Mouse (Mus musculus) frontal cortex, postnatal 36 days (tissue): ENCODE measurements at regions not wholly inside any gene's neighbourhood (a gene's known extent, or its start where the extent isn't known, plus 50 kb on each side); places are given as distances from the start of the nearest gene placed in this dataset.

Experiments
- DNase-seq, 2 experiments: peaks; one replicate each; pipeline ENCODE4 v3.0.0; 2022; ENCODE audit warnings: low spot score in 2 of 2

- DNase-seq, result no peak
Measured at GRCm38 (mm10) chr11:17461701-17462100, 204.3 kb downstream of the C1d start.

DNA sequence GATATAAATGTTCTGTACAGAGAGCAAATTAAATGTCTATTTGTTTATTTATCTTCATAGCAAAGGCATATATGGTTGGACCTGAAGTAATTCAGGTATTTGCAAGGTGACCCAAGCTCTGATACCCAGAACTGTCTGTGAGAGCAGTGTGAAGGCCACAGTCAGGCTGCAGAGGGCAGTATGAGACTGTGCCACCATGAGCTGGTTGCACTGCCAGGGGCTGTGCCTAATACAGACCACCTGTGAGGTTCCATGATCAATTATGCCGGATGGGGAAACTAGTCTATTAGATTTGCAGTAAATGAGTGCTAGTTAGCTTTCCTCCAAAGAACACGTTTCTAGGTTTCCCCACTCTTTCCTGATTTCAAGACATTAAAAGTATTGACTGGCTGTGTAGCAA is 207.5 kb downstream of the C1d start:
- no peak for DNase-seq

- DNase-seq, result no peak
Measured at GRCm38 (mm10) chr11:17468431-17469165, 211.2 kb downstream of the C1d start.

DNA sequence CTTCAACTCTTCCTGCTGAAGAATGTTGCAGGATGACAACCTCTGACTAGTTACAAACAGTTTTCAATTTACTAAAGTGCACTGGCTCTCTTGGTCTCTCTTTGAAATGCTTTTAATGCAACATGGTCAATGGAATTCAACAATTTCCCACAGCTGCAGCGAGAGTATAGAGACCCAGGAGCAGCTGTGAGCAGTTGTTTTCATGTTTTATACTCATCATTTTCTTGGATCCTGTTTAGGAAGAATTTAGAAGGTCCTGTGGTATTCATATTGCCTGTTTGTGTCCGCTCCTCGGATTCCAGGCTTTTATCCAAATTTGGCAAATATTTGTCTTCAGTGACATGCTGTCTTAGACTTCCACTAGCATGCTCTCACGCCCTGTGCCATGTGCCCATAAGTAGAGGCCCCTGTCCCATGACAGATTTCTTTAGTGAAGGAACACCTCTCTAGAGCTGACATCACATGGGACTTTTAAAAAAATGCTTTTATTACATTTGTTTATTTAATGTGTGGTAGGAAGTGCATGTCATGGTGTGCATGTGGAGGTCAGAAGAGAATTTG is 224.1 kb downstream of the C1d start:
- DNase-seq, result no peak

DNA sequence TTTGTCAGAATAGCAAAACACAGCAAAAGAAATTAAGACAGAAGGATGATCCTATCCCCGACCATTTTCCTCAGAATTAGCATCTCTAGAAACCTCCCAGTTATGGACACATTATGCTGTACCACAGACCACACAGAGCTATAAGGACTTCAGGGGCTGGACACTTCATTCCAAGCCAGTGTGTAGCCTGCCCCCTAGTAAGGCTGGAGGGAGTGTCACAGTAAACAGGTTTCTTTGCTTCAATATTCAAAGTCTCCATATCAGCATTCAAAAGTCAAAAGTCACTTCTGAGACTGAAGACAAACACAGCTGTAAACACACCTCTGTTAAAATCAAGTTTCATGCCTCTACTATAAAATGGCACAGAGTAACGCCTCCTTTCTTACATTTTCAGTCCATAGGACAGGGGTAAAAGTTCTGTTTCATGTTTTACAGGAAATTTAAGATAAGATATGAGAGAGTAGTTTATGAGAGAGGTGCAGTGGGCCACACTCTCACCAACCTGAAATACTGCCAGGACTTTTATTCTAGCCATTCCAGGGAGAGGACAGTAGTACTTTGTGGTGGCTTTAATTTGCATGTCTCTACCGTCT is 226.6 kb downstream of the C1d start:
- no peak for DNase-seq

DNA sequence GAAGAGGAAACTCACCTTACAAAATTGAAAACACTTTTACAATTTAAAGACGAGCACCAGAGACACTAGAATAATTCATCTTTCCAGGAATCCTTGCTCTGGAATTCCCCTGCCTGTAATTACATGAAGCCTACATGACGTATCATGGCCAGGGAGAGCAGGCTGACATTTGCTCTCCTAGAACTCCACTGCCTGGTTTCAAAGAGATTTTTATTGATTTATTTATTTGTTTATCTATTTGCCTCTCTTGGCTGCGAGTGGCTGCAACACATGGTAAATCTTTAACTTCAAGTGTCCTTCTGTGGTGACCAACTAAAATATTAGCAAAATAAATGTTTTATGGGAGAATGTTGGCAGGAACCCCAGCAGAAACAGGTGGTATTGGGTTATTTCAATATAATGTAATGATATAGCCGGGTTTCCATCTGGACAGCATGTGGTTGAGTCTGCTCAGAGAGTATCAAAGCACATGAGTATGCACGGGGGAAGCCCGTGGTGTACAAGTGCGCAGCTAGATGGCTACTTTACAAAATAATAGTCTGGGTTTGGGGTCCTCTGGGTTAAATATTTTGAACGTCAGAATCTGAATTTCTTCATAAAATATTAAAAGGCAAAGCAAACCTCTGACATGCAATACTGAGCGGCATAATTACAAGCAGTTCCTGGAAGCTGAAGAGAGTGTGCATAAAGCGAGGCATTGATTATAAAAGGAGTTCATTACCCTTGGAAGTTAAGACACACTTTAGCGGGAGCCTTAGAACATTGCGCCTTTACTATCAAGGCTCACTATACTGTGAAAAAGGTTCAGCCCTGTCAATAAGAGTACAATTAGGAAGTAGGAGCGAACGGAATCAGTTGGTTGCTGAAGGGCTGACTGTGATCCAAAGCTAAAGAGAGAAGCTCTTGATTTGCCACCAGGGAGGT is 244.0 kb downstream of the C1d start:
- DNase-seq, result no peak

GRCm38 (mm10) chr11:17502052-17502451 is 244.7 kb downstream of the C1d start:
- DNase-seq, result no peak

DNA sequence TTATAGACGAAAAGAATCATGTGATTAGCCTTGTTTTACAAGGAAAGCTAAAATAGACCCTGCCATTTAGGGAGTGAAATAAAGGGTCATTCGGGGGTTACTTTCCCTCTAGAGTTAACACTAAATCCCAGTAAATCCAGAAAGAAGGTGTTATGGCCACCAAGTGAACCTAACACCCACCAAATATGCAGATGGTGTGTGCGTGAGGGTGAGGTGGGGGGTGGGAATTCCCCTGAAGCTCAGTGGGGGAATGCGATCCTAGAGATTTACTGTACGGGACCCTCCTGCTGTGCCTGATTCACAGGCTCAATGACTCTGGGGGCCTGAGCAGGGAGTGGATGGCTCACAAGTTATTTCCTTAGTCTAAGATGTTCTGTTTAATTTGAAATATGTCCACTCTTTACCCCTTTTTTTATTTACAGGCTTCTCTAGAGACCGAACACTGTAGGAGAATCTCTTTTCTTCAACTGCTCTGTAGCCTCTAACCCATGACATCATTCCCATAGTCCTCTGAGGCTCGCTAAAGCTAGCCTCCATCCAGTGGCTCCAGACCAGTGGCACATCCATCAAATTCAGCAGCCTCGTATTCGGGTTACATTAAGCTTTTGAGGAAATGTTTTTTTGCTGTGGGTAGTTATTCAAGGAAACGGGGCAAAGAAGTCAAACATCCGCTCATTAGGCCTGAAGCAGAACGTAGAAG is 265.0 kb downstream of the C1d start:
- DNase-seq, result no peak

- DNase-seq, result no peak
Measured at GRCm38 (mm10) chr11:17523329-17523728, 265.9 kb downstream of the C1d start.

- DNase-seq, result no peak
Measured at GRCm38 (mm10) chr11:17524985-17525775, 267.8 kb downstream of the C1d start.

GRCm38 (mm10) chr11:17526476-17526875 is 269.1 kb downstream of the C1d start:
- no peak for DNase-seq

DNA sequence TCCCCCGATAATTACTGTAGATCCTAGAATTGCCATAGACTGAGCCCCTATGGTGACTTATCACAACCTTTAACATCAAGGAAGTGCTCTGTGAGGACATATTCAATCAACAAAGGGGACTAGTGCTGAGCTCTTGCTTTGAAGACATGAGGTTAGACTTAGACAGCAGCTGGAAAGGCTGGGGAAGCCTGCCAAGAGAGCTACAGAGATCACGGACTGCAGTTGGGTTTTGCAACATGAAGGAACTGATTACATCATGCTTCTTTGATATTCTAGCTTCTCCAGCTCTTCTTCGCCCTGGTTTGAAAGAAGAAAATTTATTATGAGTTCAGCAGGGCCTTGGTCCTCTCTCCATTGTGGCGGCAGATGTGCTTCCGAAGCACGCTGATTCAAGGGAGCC is 271.2 kb downstream of the C1d start:
- DNase-seq, result no peak

GRCm38 (mm10) chr11:17533706-17534105 is 276.3 kb downstream of the C1d start:
- DNase-seq, result no peak

- no peak for DNase-seq
Measured at GRCm38 (mm10) chr11:17546286-17546685, 288.9 kb downstream of the C1d start.

DNA sequence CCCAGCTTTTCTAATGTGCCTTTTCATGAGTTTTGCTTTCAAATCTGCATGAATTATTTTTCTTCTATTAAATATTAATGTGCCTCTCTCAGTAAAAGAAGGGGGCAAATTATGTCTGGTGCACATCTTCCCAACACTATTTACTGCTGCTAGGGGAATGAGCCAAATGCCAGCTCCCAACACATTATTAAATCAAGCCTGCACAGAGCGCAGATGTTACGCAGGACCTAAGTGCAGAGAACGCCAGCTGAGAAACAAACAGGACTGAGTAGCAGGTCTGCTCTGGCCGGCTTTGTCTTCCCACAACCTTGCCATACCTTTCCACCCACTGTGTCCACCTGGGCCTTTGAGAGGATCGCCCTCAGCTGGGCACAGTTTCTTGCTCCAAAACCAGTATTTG is 291.8 kb downstream of the C1d start:
- DNase-seq, result no peak

DNA sequence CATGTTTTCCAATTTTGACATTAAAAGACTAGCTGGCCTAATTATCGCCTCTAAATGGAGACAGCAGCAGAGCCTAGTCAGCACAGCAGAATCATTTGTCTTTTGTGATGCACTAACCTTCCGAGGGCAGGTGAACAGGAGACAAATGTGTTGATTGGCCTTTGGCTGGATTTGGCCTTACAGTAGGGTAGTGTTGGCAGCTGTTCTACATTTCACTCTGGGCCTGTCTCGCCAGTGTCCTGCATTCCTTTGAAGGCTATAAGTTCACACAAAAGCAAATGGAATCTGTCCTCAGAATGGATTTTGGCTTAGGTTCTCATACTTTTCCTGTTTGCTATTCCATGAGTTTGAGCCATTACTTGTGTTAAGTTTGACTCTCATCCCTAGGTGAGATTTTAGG is 297.9 kb downstream of the C1d start:
- DNase-seq, result no peak

GRCm38 (mm10) chr11:17591780-17592487 is 334.6 kb downstream of the C1d start:
- DNase-seq, result no peak

DNA sequence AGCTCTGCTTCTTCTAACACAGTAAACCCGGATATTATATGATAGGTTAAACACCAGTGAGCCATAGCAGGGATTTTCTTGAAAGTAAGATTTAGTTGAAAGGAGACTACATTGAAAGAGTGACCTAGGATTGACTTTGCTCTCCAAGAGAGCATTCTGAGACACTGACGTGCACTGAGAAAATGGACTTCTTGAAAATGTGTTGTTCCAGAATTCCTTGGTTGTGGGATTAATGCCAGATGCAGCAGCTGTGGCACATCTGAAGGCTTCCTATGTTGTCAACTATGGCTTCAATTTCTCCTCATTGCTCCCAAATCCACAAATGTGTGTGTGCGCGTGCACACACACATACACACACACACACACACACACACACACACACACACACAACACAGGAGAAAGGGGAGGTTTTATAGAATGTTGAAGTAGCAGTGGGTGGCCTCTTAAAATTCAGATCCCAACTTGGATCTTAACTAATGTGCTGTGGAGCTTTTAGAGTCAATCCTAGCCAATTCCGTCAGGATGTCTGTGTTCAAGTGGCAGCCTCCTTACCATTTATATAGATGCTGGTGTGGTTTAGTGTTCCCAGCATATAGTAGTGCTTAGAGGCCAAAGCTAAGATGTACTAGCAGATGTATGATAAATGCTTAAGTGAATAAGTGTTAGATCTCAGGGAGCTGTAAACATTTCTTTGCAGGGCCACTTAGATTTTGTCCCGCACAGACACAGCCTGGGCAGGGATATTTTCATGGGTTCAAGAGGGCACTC is 346.5 kb downstream of the C1d start:
- DNase-seq, result no peak

GRCm38 (mm10) chr11:17620462-17621248 is 333.0 kb downstream of the Etaa1 start:
- DNase-seq, result no peak
